Mouse (Mus musculus) liver, embryonic 13.5 days (tissue): ENCODE results near the gene Ccdc58. TPM values are rescaled to one million over a fixed set of nuclear protein-coding genes. Genes with fewer than 3 reads are reported as not detected.

Experiments used
- ATAC-seq: fragments of 200-750 bp; cut with Nextera tagmentation; 2 replicates; pipeline ENCODE4 v1.8.0; 2017; ENCODE audit warnings: low read depth, mild to moderate bottlenecking, moderate number of reproducible peaks, moderate library complexity
- DNase-seq: peaks from one replicate; pipeline ENCODE4 v3.0.0; 2022
- H3K27ac ChIP-seq: fragments of 300-500 bp; sonication (generic); 2 replicates; pipeline ENCODE4 v1.5.1; 2015; ENCODE audit warnings: moderate library complexity, mild to moderate bottlenecking, inconsistent platforms
- H3K27me3 ChIP-seq: fragments of 300-500 bp; sonication (generic); 2 replicates; pipeline ENCODE4 v1.6.1; 2015; ENCODE audit warnings: mild to moderate bottlenecking, inconsistent platforms
- H3K36me3 ChIP-seq: fragments of 300-500 bp; sonication (generic); 2 replicates; pipeline ENCODE4 v1.6.1; 2015; ENCODE audit warnings: mild to moderate bottlenecking, inconsistent platforms
- H3K4me1 ChIP-seq: fragments of 300-500 bp; sonication (generic); replicated peaks from 2 replicates; pipeline ENCODE4 v1.6.1; 2015; ENCODE audit warnings: inconsistent platforms
- H3K4me2 ChIP-seq: fragments of 300-500 bp; sonication (generic); 2 replicates; pipeline ENCODE4 v1.6.1; 2015; ENCODE audit warnings: inconsistent platforms, mild to moderate bottlenecking, moderate library complexity
- H3K4me3 ChIP-seq: fragments of 300-500 bp; sonication (generic); replicated peaks from 2 replicates; pipeline ENCODE4 v1.5.1; 2015; ENCODE audit warnings: mild to moderate bottlenecking, inconsistent platforms
- H3K9ac ChIP-seq: fragments of 300-500 bp; sonication (generic); 2 replicates; pipeline ENCODE4 v1.6.1; 2015; ENCODE audit warnings: mild to moderate bottlenecking, inconsistent platforms
- H3K9me3 ChIP-seq: fragments of 300-500 bp; sonication (generic); replicated peaks from 2 replicates; pipeline ENCODE4 v1.6.1; 2016; ENCODE audit warnings: inconsistent platforms
- WGBS: fragments of 180-500 bp; shearing (Covaris S2); methylation state at CpG from one replicate; pipeline ENCODE4 v1.1.7; 2015; ENCODE audit not compliant: insufficient replicate concordance; 5-methylcytosine and 5-hydroxymethylcytosine counted together
- polyA plus RNA-seq: library from polyadenylated mRNA; unstranded; fragments of >200 nt; fragmentation: Nextera tagmentation; extraction: Ambion mirVana; gene quantifications from 2 replicates; pipeline ENCODE4 v1.2.1, GENCODE M21; 2015

Gene Ccdc58
- polyA plus RNA-seq, 1 experiment from 2014 or later, result 71.3 TPM

DNA sequence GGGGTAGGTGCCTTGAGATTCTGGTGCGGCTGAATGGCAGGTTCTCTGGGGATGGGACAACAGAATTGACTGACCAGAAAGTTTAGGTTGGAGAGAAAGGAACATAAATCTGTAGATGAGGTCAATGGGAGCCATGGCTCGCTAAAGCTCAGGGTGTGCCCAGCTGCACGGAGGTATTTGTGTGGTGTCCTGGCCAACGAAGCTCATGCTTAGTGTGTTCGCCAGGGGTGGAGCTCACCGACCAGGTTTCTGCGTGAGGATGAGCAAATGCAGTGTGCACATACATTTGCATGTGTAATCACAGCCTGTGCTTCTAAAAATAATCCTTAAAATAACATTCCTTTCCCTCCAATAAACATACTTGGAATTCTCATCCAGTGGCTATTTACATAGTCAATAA lies 56.6 kb downstream of the Ccdc58 start:
- H3K27me3 ChIP-seq, result no peaks in the 10 kb centered on the region
- no peaks in the 10 kb centered on the region for H3K4me1 ChIP-seq
- 72% methylated on average over 7 of the region's 7 CpGs for WGBS
- no peak overlapping the region for H3K4me3 ChIP-seq
- H3K4me2 ChIP-seq, result no peak overlapping the region
- ATAC-seq (no peak), DNase-seq (no peak)
- no peaks in the 10 kb centered on the region for H3K36me3 ChIP-seq
- no peaks in the 10 kb centered on the region for H3K9me3 ChIP-seq
- no peak overlapping the region for H3K27ac ChIP-seq
- H3K9ac ChIP-seq, result no peak overlapping the region

GRCm38 (mm10) chr16:36131141-36131540 lies 59.7 kb downstream of the Ccdc58 start, which contains the start of gene Csta1:
Csta1 (minus strand) TSS chr16:36131241.
- no peak within 1 kb of the TSS for H3K4me3 ChIP-seq
- no peak within 1 kb of the TSS for H3K4me2 ChIP-seq
- no peak for DNase-seq
- no peak for ATAC-seq
- H3K9ac ChIP-seq, result no peak within 1 kb of the TSS
- H3K4me1 ChIP-seq, result no peaks in the 10 kb centered on the region
- H3K36me3 ChIP-seq, result no peaks in the 10 kb centered on the region
- no peak within 1 kb of the TSS for H3K27ac ChIP-seq
- no peaks in the 10 kb centered on the region for H3K27me3 ChIP-seq
- H3K9me3 ChIP-seq, result no peaks in the 10 kb centered on the region
- 53% methylated on average over 1 of the region's 1 CpGs for WGBS

- no peaks in the 10 kb centered on the region for H3K27me3 ChIP-seq
- H3K4me2 ChIP-seq, result no peak overlapping the region
- ATAC-seq (no peak), DNase-seq (no peak)
- no peaks in the 10 kb centered on the region for H3K4me1 ChIP-seq
- no peak overlapping the region for H3K9ac ChIP-seq
- no peak overlapping the region for H3K4me3 ChIP-seq
- no peaks in the 10 kb centered on the region for H3K36me3 ChIP-seq
- no peaks in the 10 kb centered on the region for H3K9me3 ChIP-seq
- no peak overlapping the region for H3K27ac ChIP-seq
- whole genome bisulfite sequencing, result 47% methylated on average over 2 of the region's 2 CpGs
These were observed 66.7 kb downstream of the Ccdc58 start for GRCm38 (mm10) chr16:36138201-36138600.

Other genes with a start within 250 kb of the Ccdc58 start
- 0.48 and 0.94 TPM in 2 replicates for gene Parp14, start 200.1 kb upstream of the Ccdc58 start, polyA plus RNA-seq
- gene Parp9, start 133.2 kb upstream of the Ccdc58 start, polyA plus RNA-seq, result 6.8 and 8.8 TPM in 2 replicates
- gene Dtx3l, start 132.5 kb upstream of the Ccdc58 start, polyA plus RNA-seq, result 3.4 and 4.4 TPM in 2 replicates
- gene Kpna1, start 92.9 kb upstream of the Ccdc58 start, polyA plus RNA-seq, result 34.0 and 45.7 TPM in 2 replicates
- 2.9 and 3.6 TPM in 2 replicates for gene Wdr5b, start 30.5 kb upstream of the Ccdc58 start, polyA plus RNA-seq
- 212 and 214 TPM in 2 replicates for gene Fam162a, start 91 bp upstream of the Ccdc58 start, polyA plus RNA-seq
- not detected in 2 replicates for gene Csta1, start 59.6 kb downstream of the Ccdc58 start, polyA plus RNA-seq
- 10.5 and 11.3 TPM in 2 replicates for gene Stfa2l1, start 85.1 kb downstream of the Ccdc58 start, polyA plus RNA-seq
- 38.0 and 46.7 TPM in 2 replicates for gene Gm5483, start 112.5 kb downstream of the Ccdc58 start, polyA plus RNA-seq
- 1.2 TPM in 1 of 2 replicates, not detected in the other for gene Gm5416, start 138.7 kb downstream of the Ccdc58 start, polyA plus RNA-seq
- gene 2010005H15Rik, start 149.8 kb downstream of the Ccdc58 start, polyA plus RNA-seq, result 2.7 and 3.1 TPM in 2 replicates
- 133 and 136 TPM in 2 replicates for gene Stfa1, start 205.3 kb downstream of the Ccdc58 start, polyA plus RNA-seq